Mouse (Mus musculus) heart, adult 11 months (tissue): Measurements from ENCODE around the gene Zfp968.
"Not testable (repeated sequence)": the region's sequence is repeated elsewhere in the genome, so short reads cannot be mapped to it uniquely, and the experiment has no call there.

Experiments
- DNase-seq: peaks from one replicate; pipeline ENCODE4 v3.0.0; 2022

Zfp968 gene

DNA sequence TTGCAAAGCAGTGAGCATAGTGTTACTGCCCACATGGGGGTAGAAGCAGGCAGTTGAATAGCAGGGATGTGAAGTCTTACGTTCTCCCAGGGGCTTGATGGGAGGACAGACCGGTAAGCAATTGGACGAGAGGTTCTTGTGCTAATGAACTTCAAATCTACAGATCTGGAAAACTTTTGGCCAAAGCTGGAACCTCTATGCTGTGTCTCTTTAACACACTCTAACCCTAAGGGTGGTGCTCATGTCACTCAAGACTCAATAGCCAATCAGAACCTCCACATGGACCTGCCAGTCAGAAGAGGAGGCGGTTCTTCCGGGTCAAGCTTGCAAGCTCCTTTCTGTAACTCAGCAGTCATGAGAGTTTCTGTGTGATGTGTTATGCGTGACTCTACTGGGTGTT is at the start of gene Zfp968:
Gene Zfp968, plus strand, starts transcription at position 301 of the 400 bp plus-strand sequence.
- not testable (repeated sequence) for DNase-seq

DNA sequence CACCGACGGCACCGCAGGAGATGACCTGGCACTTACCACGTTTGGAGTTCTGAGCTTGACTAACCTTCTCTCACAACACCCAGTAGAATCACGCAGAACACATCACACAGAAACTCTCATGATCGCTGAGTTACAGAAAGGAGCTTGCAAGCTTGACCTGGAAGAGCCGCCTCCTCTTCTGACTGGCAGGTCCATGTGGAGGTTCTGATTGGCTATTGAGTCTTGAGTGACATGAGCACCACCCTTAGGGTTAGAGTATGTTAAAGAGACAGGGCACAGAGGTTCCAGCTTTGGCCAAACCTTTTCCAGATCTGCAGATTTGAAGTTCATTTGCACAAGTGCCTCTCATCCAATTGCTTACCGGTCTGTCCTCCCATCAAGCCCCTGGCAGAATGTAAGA is 34.1 kb upstream of the Zfp968 start, which contains the start of gene Gm4631:
Gene Gm4631, minus strand, starts transcription at position 101 of the 400 bp plus-strand sequence.
- not testable (repeated sequence) for DNase-seq
